Mouse (Mus musculus) kidney, postnatal 0 days (tissue): ENCODE measurements at regions not wholly inside any gene's neighbourhood (a gene's known extent, or its start where the extent isn't known, plus 50 kb on each side); places are given as distances from the start of the nearest gene placed in this dataset.
A peak's percentile ranks its signal among the peaks of the same experiment; 100 is the strongest.

ENCODE experiments used
- ATAC-seq: fragments of 200-750 bp; cut with Nextera tagmentation; replicated peaks from 2 replicates; pipeline ENCODE4 v1.8.0; 2017; ENCODE audit warnings: low read depth, moderate number of reproducible peaks, moderate TSS enrichment, moderate library complexity; ENCODE audit not compliant: low FRiP score
- DNase-seq: peaks from one replicate; pipeline ENCODE4 v3.0.0-alpha.2; 2016; ENCODE audit warnings: low spot score
- H3K27ac ChIP-seq: fragments of 300-500 bp; sonication (generic); 2 replicates; pipeline ENCODE4 v1.5.1; 2014; ENCODE audit warnings: mild to moderate bottlenecking
- H3K27me3 ChIP-seq: fragments of 300-500 bp; sonication (generic); 2 replicates; pipeline ENCODE4 v1.6.1; 2014; ENCODE audit warnings: low read length, mixed read lengths; ENCODE audit not compliant: insufficient read depth
- H3K36me3 ChIP-seq: fragments of 300-500 bp; sonication (generic); 2 replicates; pipeline ENCODE4 v1.6.1; 2014; ENCODE audit warnings: low read length, mixed read lengths; ENCODE audit not compliant: insufficient read depth
- H3K4me1 ChIP-seq: fragments of 300-500 bp; sonication (generic); replicated peaks from 2 replicates; pipeline ENCODE4 v1.6.1; 2014; ENCODE audit warnings: antibody characterized with exemption, low read length, mixed read lengths; ENCODE audit not compliant: insufficient read depth
- H3K4me2 ChIP-seq: fragments of 300-500 bp; sonication (generic); 2 replicates; pipeline ENCODE4 v1.6.1; 2014; ENCODE audit warnings: mild to moderate bottlenecking, low read length, moderate library complexity, mixed read lengths
- H3K4me3 ChIP-seq: fragments of 300-500 bp; sonication (generic); replicated peaks from 2 replicates; pipeline ENCODE4 v1.5.1; 2014; ENCODE audit warnings: low read depth, low read length
- H3K9ac ChIP-seq: fragments of 300-500 bp; sonication (generic); 2 replicates; pipeline ENCODE4 v1.6.1; 2014; ENCODE audit warnings: low read depth, low read length
- H3K9me3 ChIP-seq: fragments of 300-500 bp; sonication (generic); replicated peaks from 2 replicates; pipeline ENCODE4 v1.6.1; 2016; ENCODE audit warnings: low read length, inconsistent platforms, mixed read lengths
- CTCF ChIP-seq: IDR thresholded peaks from 2 replicates; pipeline ENCODE4 v1.5.1; 2016; ENCODE audit warnings: antibody characterized with exemption, low read depth, mild to moderate bottlenecking, moderate library complexity
- WGBS: fragments of 180-500 bp; shearing (Covaris S2); extraction: QIAGEN DNeasy Blood & Tissue Kit; methylation state at CpG from one replicate; pipeline ENCODE4 v1.1.7; 2014; 5-methylcytosine and 5-hydroxymethylcytosine counted together

- peak; percentile 38 for TF ChIP-seq CTCF
- no peak overlapping the region for H3K4me3 ChIP-seq
- DNase-seq (peak; percentile 14), ATAC-seq (no peak)
- H3K36me3 ChIP-seq = no peaks in the 10 kb centered on the region
- H3K27me3 ChIP-seq = no peaks in the 10 kb centered on the region
- 70% methylated on average over 3 of the region's 3 CpGs for WGBS
- no peak overlapping the region for H3K9ac ChIP-seq
- H3K9me3 ChIP-seq = no peaks in the 10 kb centered on the region
- H3K4me1 ChIP-seq = no peaks in the 10 kb centered on the region
- H3K27ac ChIP-seq = no peak overlapping the region
- H3K4me2 ChIP-seq = no peak overlapping the region
Observed at GRCm38 (mm10) chr12:45514459-45514858, 439.9 kb upstream of the Stxbp6 start.

- Histone ChIP-seq H3K9me3 (no peaks in the 10 kb centered on the region), H3K4me3 (no peak overlapping the region), H3K36me3 (no peaks in the 10 kb centered on the region), H3K9ac (no peak overlapping the region), H3K4me2 (no peak overlapping the region), H3K27ac (no peak overlapping the region), H3K27me3 (no peaks in the 10 kb centered on the region), H3K4me1 (no peaks in the 10 kb centered on the region)
- no peak for TF ChIP-seq CTCF
- no peak for ATAC-seq
- WGBS = 51% methylated on average over 7 of the region's 7 CpGs
- DNase-seq = no peak
Observed at GRCm38 (mm10) chr12:45507400-45507982, 433.0 kb upstream of the Stxbp6 start.

GRCm38 (mm10) chr12:45499834-45500233, 425.3 kb upstream of the Stxbp6 start:
- H3K4me3 ChIP-seq = no peak overlapping the region
- no peak overlapping the region for H3K27ac ChIP-seq
- DNase-seq (no peak), ATAC-seq (no peak)
- no peaks in the 10 kb centered on the region for H3K9me3 ChIP-seq
- H3K36me3 ChIP-seq = no peaks in the 10 kb centered on the region
- WGBS = 66% methylated on average over 6 of the region's 6 CpGs
- no peaks in the 10 kb centered on the region for H3K4me1 ChIP-seq
- H3K27me3 ChIP-seq = no peaks in the 10 kb centered on the region
- no peak overlapping the region for H3K4me2 ChIP-seq
- TF ChIP-seq CTCF = no peak
- no peak overlapping the region for H3K9ac ChIP-seq

- no peak overlapping the region for H3K27ac ChIP-seq
- H3K27me3 ChIP-seq = no peaks in the 10 kb centered on the region
- TF ChIP-seq CTCF = no peak
- H3K9me3 ChIP-seq = no peaks in the 10 kb centered on the region
- no peaks in the 10 kb centered on the region for H3K4me1 ChIP-seq
- H3K9ac ChIP-seq = no peak overlapping the region
- no peak for DNase-seq
- H3K4me2 ChIP-seq = no peak overlapping the region
- H3K4me3 ChIP-seq = no peak overlapping the region
- no peak for ATAC-seq
- no peaks in the 10 kb centered on the region for H3K36me3 ChIP-seq
Observed at GRCm38 (mm10) chr12:45498230-45498629, 423.7 kb upstream of the Stxbp6 start.

- Histone ChIP-seq H3K27me3 (no peaks in the 10 kb centered on the region), H3K27ac (no peak overlapping the region), H3K4me1 (no peaks in the 10 kb centered on the region), H3K4me3 (no peak overlapping the region), H3K9me3 (no peaks in the 10 kb centered on the region), H3K4me2 (no peak overlapping the region), H3K36me3 (no peaks in the 10 kb centered on the region), H3K9ac (no peak overlapping the region)
- WGBS = 76% methylated on average over 1 of the region's 1 CpGs
- TF ChIP-seq CTCF = peak; percentile 25; the same call in 1 of the 2 replicates
- ATAC-seq (no peak), DNase-seq (no peak)
Observed at GRCm38 (mm10) chr12:45489029-45489428, 414.5 kb upstream of the Stxbp6 start.

GRCm38 (mm10) chr12:45476881-45477280, 402.4 kb upstream of the Stxbp6 start:
- H3K27me3 ChIP-seq = no peaks in the 10 kb centered on the region
- ATAC-seq = no peak
- H3K4me1 ChIP-seq = no peaks in the 10 kb centered on the region
- no peak for DNase-seq
- no peaks in the 10 kb centered on the region for H3K9me3 ChIP-seq
- H3K27ac ChIP-seq = no peak overlapping the region
- TF ChIP-seq CTCF = no peak
- H3K4me2 ChIP-seq = no peak overlapping the region
- H3K9ac ChIP-seq = no peak overlapping the region
- no peak overlapping the region for H3K4me3 ChIP-seq
- H3K36me3 ChIP-seq = no peaks in the 10 kb centered on the region

- Histone ChIP-seq H3K27ac (no peak overlapping the region), H3K27me3 (no peaks in the 10 kb centered on the region), H3K4me3 (no peak overlapping the region), H3K9ac (no peak overlapping the region), H3K4me2 (no peak overlapping the region), H3K9me3 (no peaks in the 10 kb centered on the region), H3K36me3 (no peaks in the 10 kb centered on the region), H3K4me1 (no peaks in the 10 kb centered on the region)
- 45% methylated on average over 3 of the region's 3 CpGs for WGBS
- ATAC-seq (no peak), DNase-seq (no peak)
- TF ChIP-seq CTCF = no peak
Observed at GRCm38 (mm10) chr12:45468093-45468492, 393.6 kb upstream of the Stxbp6 start.
